ENCODE assay signal across 16 mouse cellular contexts in genomic region chr11:31729728-31730127, GRCm38 (mm10). TPM values are rescaled to one million over a fixed set of nuclear protein-coding genes. Genes with fewer than 3 reads are reported as not detected.
DNase-seq lines count a peak whose midpoint lies in the region; ATAC-seq and TF ChIP-seq lines count a peak whose summit lies in the region.
"Had no signal": no experiment of that assay in that cellular context is flagged by ENCODE, and none has a peak within 500 bp of the region (broad histone marks: within the 10 kb centered on the region; RNA-seq: fewer than 3 reads in every experiment).

No protein-coding gene starts in this region.

- TF ChIP-seq POLR2A in lung, adult 2 months (IDR thresholded peaks at IDR 0.05; ENCODE audit: borderline replicate concordance, extremely low read depth, low read depth, low read length), result no peak

- 0 out of 2 replicates have a peak overlapping the region, but pooled peaks have one; percentile 39 for H3K27ac ChIP-seq in hindbrain, embryonic 14.5 days
- no peak overlapping the region for H3K27ac ChIP-seq in hindbrain, embryonic 16.5 days (ENCODE audit: low read depth, low read length)
- H3K27ac ChIP-seq: embryonic facial prominence, embryonic 13.5 days; neural tube, embryonic 12.5 days had no signal

- no peaks in the 10 kb centered on the region for H3K27me3 ChIP-seq in hindbrain, embryonic 14.5 days (ENCODE audit: control insufficient read depth, insufficient read depth, low read length)
- no peaks in the 10 kb centered on the region for H3K27me3 ChIP-seq in hindbrain, embryonic 16.5 days (replicated peaks; ENCODE audit: control insufficient read depth, insufficient read depth, low read length)
- H3K27me3 ChIP-seq: embryonic facial prominence, embryonic 13.5 days; limb, embryonic 13.5 days; neural tube, embryonic 12.5 days had no signal

- no peak overlapping the region for H3K4me3 ChIP-seq in hindbrain, embryonic 14.5 days (replicated peaks; ENCODE audit: low read length)
- H3K4me3 ChIP-seq in hindbrain, embryonic 16.5 days (ENCODE audit: low read length), result no peak overlapping the region
- H3K4me3 ChIP-seq in lung, adult 2 months (replicated peaks; ENCODE audit: extremely low read depth, low read depth, low read length), result no peak overlapping the region
- H3K4me3 ChIP-seq: embryonic facial prominence, embryonic 13.5 days; limb, embryonic 13.5 days; neural tube, embryonic 12.5 days had no signal

- TF ChIP-seq CTCF in lung, adult 2 months (IDR thresholded peaks at IDR 0.05; ENCODE audit: insufficient read depth, low read length), result no peak

- WGBS in hindbrain, embryonic 14.5 days, result 77% methylated on average over 3 of the region's 3 CpGs
- WGBS in hindbrain, embryonic 16.5 days, result 75% methylated on average over 3 of the region's 3 CpGs
- 62% methylated on average over 3 of the region's 3 CpGs for WGBS in lung, adult 2 months

- no peaks in the 10 kb centered on the region for H3K9me3 ChIP-seq in hindbrain, embryonic 14.5 days (ENCODE audit: control insufficient read depth, low read length)
- no peaks in the 10 kb centered on the region for H3K9me3 ChIP-seq in hindbrain, embryonic 16.5 days (ENCODE audit: control insufficient read depth, low read length)
- H3K9me3 ChIP-seq: embryonic facial prominence, embryonic 13.5 days; limb, embryonic 13.5 days; neural tube, embryonic 12.5 days had no signal

- peaks cover 22% of the 10 kb centered on the region for H3K4me1 ChIP-seq in hindbrain, embryonic 14.5 days (replicated peaks; ENCODE audit: control insufficient read depth, insufficient read depth, low read length)
- peaks cover 9% of the 10 kb centered on the region for H3K4me1 ChIP-seq in hindbrain, embryonic 16.5 days (ENCODE audit: control insufficient read depth, insufficient read depth, low read depth, low read length)
- H3K4me1 ChIP-seq in lung, adult 2 months (ENCODE audit: control insufficient read depth, insufficient read depth, low read length), result peaks cover 7% of the 10 kb centered on the region; the same call in 1 of the 2 replicates

- intact Hi-C loops in left cerebral cortex, postnatal 4 days (cut with DNase I), result no loop called here

- ATAC-seq in hindbrain, embryonic 14.5 days (ENCODE audit: low FRiP score), result no peak
- no peak for ATAC-seq in hindbrain, embryonic 16.5 days
- ATAC-seq: liver, postnatal 0 days had no signal

- H3K4me2 ChIP-seq in hindbrain, embryonic 14.5 days (replicated peaks), result no peak overlapping the region
- no peak overlapping the region for H3K4me2 ChIP-seq in hindbrain, embryonic 16.5 days (ENCODE audit: low read length)
- H3K4me2 ChIP-seq: embryonic facial prominence, embryonic 13.5 days; limb, embryonic 13.5 days; neural tube, embryonic 12.5 days had no signal

- peak; percentile 40 to 51 for DNase-seq in adrenal gland, postnatal 36 days
- no peak for DNase-seq in adrenal gland, adult 18-20 months (ENCODE audit: low spot score in 2 of 2)
- DNase-seq in hindbrain, embryonic 14.5 days (ENCODE audit: low spot score), result no peak
- DNase-seq in lung, postnatal 14 days, result peak; percentile 24
- DNase-seq in lung, adult 2 months, result no peak
- peak; percentile 51 for DNase-seq in adipocyte (ENCODE audit: low spot score)
- DNase-seq in left cerebral cortex, postnatal 4 days, result no peak
- DNase-seq: B cell, adult 2 months; heart, adult 11 months; kidney, adult 11 months; layer of hippocampus, postnatal 36 days; liver, postnatal 0 days had no signal

- no peak overlapping the region for H3K9ac ChIP-seq in hindbrain, embryonic 14.5 days
- no peak overlapping the region for H3K9ac ChIP-seq in hindbrain, embryonic 16.5 days (ENCODE audit: low read depth, low read length)
- H3K9ac ChIP-seq: embryonic facial prominence, embryonic 13.5 days; limb, embryonic 13.5 days; liver, postnatal 0 days; neural tube, embryonic 12.5 days had no signal

- H3K36me3 ChIP-seq in hindbrain, embryonic 14.5 days (replicated peaks; ENCODE audit: control insufficient read depth, insufficient read depth), result no peaks in the 10 kb centered on the region
- H3K36me3 ChIP-seq in hindbrain, embryonic 16.5 days (ENCODE audit: control insufficient read depth, insufficient read depth, low read length), result no peaks in the 10 kb centered on the region
- H3K36me3 ChIP-seq: embryonic facial prominence, embryonic 13.5 days; limb, embryonic 13.5 days; neural tube, embryonic 12.5 days had no signal

RNA-seq across cellular contexts. Expression of gene Bod1, which starts 58.0 kb away (rescaled TPM):
- 10 to 100 TPM; 64.4 to 73.4 TPM for total RNA-seq in adrenal gland, postnatal 36 days (2021)
- 10 to 100 TPM; 60.1 to 66.9 TPM for total RNA-seq in adrenal gland, adult 18-20 months (2021)
- polyA plus RNA-seq in hindbrain, embryonic 14.5 days (2014; fragmentation: Nextera tagmentation; extraction: Ambion mirVana), result 146 and 149 TPM in 2 replicates
- polyA plus RNA-seq in hindbrain, embryonic 16.5 days (2015; fragmentation: Nextera tagmentation; extraction: Ambion mirVana), result 123 and 125 TPM in 2 replicates
- polyA plus RNA-seq in lung, adult 2 months (2012; rRNA removed), result 35.6 and 57.4 TPM in 2 replicates
- 10 to 100 TPM; 96.7 to 99.4 TPM for total RNA-seq in left cerebral cortex, postnatal 4 days (2021)

Comparison
In these comparisons a context has a peak if more than half of its experiments do, and no peak if none do; other contexts are left out.
1. DNase-seq: peak in adrenal gland, postnatal 36 days (2 of 2), lung, postnatal 14 days (single experiment) and adipocyte (single experiment); none in adrenal gland, adult 18-20 months (0 of 2), hindbrain, embryonic 14.5 days (single experiment), lung, adult 2 months (single experiment) and left cerebral cortex, postnatal 4 days (single experiment).